Mouse (Mus musculus) stomach, postnatal 0 days (tissue): ENCODE measurements around the gene Ahsg. TPM values are rescaled to one million over a fixed set of nuclear protein-coding genes. Genes with fewer than 3 reads are reported as not detected.

Experiments
- ATAC-seq: fragments of 200-750 bp; cut with Nextera tagmentation; 2 replicates; pipeline ENCODE4 v1.8.0; 2017; ENCODE audit not compliant: low FRiP score, low TSS enrichment
- DNase-seq: peaks from one replicate; pipeline ENCODE4 v3.0.0-alpha.2; 2016; ENCODE audit warnings: low spot score
- H3K27ac ChIP-seq: fragments of 300-500 bp; sonication (generic); replicated peaks from 2 replicates; pipeline ENCODE4 v1.5.1; 2014; ENCODE audit warnings: mild to moderate bottlenecking, control low read depth
- H3K27me3 ChIP-seq: fragments of 300-500 bp; sonication (generic); 2 replicates; pipeline ENCODE4 v1.6.1; 2014; ENCODE audit warnings: low read length; ENCODE audit not compliant: control insufficient read depth, insufficient read depth
- H3K36me3 ChIP-seq: fragments of 300-500 bp; sonication (generic); 2 replicates; pipeline ENCODE4 v1.6.1; 2014; ENCODE audit warnings: low read length, mixed read lengths; ENCODE audit not compliant: control insufficient read depth, insufficient read depth
- H3K4me1 ChIP-seq: fragments of 300-500 bp; sonication (generic); replicated peaks from 2 replicates; pipeline ENCODE4 v1.6.1; 2014; ENCODE audit warnings: antibody characterized with exemption; ENCODE audit not compliant: control insufficient read depth, insufficient read depth
- H3K4me2 ChIP-seq: fragments of 300-500 bp; sonication (generic); replicated peaks from 2 replicates; pipeline ENCODE4 v1.6.1; 2014; ENCODE audit warnings: low read depth, mild to moderate bottlenecking, control low read depth, moderate library complexity
- H3K4me3 ChIP-seq: fragments of 300-500 bp; sonication (generic); 2 replicates; pipeline ENCODE4 v1.5.1; 2014; ENCODE audit warnings: low read depth, low read length, control low read depth
- H3K9ac ChIP-seq: fragments of 300-500 bp; sonication (generic); 2 replicates; pipeline ENCODE4 v1.6.1; 2014; ENCODE audit warnings: mild to moderate bottlenecking, low read length, control low read depth, mixed read lengths
- H3K9me3 ChIP-seq: fragments of 300-500 bp; sonication (generic); 2 replicates; pipeline ENCODE4 v1.6.1; 2016; ENCODE audit warnings: low read length; ENCODE audit not compliant: control insufficient read depth
- CTCF ChIP-seq: IDR thresholded peaks from 2 replicates; pipeline ENCODE4 v1.5.1; 2016; ENCODE audit warnings: antibody characterized with exemption, low read depth, mild to moderate bottlenecking, moderate library complexity
- EP300 ChIP-seq: optimal IDR thresholded peaks from 2 replicates; pipeline ENCODE3; 2016; ENCODE audit warnings: antibody characterized with exemption
- WGBS: fragments of 180-500 bp; shearing (Covaris S2); extraction: QIAGEN DNeasy Blood & Tissue Kit; methylation state at CpG from one replicate; pipeline ENCODE4 v1.1.7; 2014; 5-methylcytosine and 5-hydroxymethylcytosine counted together
- polyA plus RNA-seq: library from polyadenylated mRNA; unstranded; fragments of >200 nt; fragmentation: Nextera tagmentation; extraction: Ambion mirVana; gene quantifications from 2 replicates; pipeline ENCODE4 v1.2.1, GENCODE M21; 2015

Ahsg gene
- polyA plus RNA-seq, 1 experiment from 2014 or later = 29.1 TPM

DNA sequence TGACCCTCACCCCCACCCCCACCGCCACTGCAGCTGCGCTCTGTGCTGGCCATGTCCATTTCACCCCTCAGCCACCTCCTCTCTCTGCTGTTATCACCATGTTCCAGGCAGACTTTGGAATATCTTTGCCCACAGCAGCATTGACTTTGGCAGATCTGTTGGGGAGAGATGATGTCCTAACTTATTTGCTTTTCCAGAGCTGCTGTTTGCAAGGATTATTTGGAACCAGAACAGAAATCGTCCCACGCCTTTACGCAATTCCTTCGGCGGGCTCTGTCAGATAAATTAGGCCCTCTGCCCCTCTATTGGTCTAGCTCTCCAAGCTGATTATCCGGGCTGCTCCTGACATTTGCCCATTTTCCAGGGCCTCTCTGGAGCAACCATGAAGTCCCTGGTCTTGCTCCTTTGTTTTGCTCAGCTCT is 667 bp downstream of the Ahsg start:
- no peak for TF ChIP-seq CTCF
- TF ChIP-seq EP300 = no peak
- DNase-seq (no peak), ATAC-seq (no peak)
- Histone ChIP-seq H3K9ac (no peak overlapping the region), H3K27me3 (no peaks in the 10 kb centered on the region), H3K4me2 (no peak overlapping the region), H3K27ac (no peak overlapping the region), H3K9me3 (no peaks in the 10 kb centered on the region), H3K4me1 (no peaks in the 10 kb centered on the region), H3K36me3 (no peaks in the 10 kb centered on the region), H3K4me3 (no peak overlapping the region)
- 79% methylated on average over 8 of the region's 8 CpGs for WGBS

DNA sequence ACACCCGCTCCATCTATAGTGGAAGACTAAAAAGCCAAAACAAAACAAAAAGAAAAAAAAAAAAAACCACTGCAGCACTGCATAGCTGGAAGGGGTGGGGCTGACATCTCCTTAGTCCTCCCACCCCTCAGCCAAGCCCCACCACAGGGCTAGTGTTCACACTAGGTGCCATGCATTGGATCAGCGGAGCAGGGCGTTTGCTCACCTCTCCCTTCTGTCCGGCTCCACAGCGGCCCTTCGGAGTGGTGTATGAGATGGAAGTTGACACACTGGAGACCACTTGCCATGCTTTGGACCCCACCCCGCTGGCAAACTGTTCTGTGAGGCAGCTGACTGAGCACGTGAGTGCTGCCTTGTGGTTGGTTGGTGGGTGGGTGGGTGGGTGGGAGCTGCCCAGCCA is 3.0 kb downstream of the Ahsg start:
- TF ChIP-seq CTCF (no peak), EP300 (no peak)
- H3K9me3 ChIP-seq = no peaks in the 10 kb centered on the region
- H3K4me2 ChIP-seq = no peak overlapping the region
- H3K4me3 ChIP-seq = no peak overlapping the region
- no peak overlapping the region for H3K9ac ChIP-seq
- H3K4me1 ChIP-seq = no peaks in the 10 kb centered on the region
- H3K27me3 ChIP-seq = no peaks in the 10 kb centered on the region
- H3K36me3 ChIP-seq = no peaks in the 10 kb centered on the region
- no peak overlapping the region for H3K27ac ChIP-seq
- no peak for DNase-seq
- ATAC-seq = no peak
- WGBS = 67% methylated on average over 7 of the region's 8 CpGs

DNA sequence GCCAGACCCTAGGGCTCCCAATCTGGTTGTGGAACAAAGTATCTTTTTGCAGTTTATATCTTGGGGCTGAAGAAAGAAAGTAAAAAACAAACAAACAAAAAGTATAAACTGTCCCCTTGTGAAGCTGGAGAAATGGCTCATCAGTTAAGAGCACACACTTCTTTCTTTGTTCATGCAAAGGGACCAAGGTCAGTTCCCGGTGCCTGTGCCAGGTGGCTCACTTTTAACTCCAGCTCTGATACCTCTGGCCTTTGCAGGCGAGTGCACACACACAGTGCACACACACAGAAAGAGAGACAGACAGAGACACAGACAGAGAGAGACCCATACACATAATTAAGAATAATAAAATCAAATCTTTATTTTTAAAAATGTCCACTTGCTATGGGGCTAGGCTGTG is 5.5 kb downstream of the Ahsg start:
- ATAC-seq (no peak), DNase-seq (no peak)
- no peaks in the 10 kb centered on the region for H3K27me3 ChIP-seq
- H3K4me2 ChIP-seq = no peak overlapping the region
- no peaks in the 10 kb centered on the region for H3K36me3 ChIP-seq
- TF ChIP-seq EP300 (no peak), CTCF (no peak)
- H3K9me3 ChIP-seq = no peaks in the 10 kb centered on the region
- 60% methylated on average over 2 of the region's 2 CpGs for WGBS
- H3K4me3 ChIP-seq = no peak overlapping the region
- no peak overlapping the region for H3K9ac ChIP-seq
- H3K27ac ChIP-seq = no peak overlapping the region
- H3K4me1 ChIP-seq = no peaks in the 10 kb centered on the region

- H3K4me3 ChIP-seq = no peak overlapping the region
- 54% methylated on average over 5 of the region's 5 CpGs for WGBS
- ATAC-seq (no peak), DNase-seq (no peak)
- H3K4me1 ChIP-seq = no peaks in the 10 kb centered on the region
- H3K36me3 ChIP-seq = no peaks in the 10 kb centered on the region
- no peak for TF ChIP-seq CTCF
- H3K4me2 ChIP-seq = no peak overlapping the region
- no peaks in the 10 kb centered on the region for H3K27me3 ChIP-seq
- H3K9me3 ChIP-seq = no peaks in the 10 kb centered on the region
- H3K9ac ChIP-seq = no peak overlapping the region
- H3K27ac ChIP-seq = no peak overlapping the region
Measured at GRCm38 (mm10) chr16:22899346-22899745, 8.3 kb downstream of the Ahsg start.

DNA sequence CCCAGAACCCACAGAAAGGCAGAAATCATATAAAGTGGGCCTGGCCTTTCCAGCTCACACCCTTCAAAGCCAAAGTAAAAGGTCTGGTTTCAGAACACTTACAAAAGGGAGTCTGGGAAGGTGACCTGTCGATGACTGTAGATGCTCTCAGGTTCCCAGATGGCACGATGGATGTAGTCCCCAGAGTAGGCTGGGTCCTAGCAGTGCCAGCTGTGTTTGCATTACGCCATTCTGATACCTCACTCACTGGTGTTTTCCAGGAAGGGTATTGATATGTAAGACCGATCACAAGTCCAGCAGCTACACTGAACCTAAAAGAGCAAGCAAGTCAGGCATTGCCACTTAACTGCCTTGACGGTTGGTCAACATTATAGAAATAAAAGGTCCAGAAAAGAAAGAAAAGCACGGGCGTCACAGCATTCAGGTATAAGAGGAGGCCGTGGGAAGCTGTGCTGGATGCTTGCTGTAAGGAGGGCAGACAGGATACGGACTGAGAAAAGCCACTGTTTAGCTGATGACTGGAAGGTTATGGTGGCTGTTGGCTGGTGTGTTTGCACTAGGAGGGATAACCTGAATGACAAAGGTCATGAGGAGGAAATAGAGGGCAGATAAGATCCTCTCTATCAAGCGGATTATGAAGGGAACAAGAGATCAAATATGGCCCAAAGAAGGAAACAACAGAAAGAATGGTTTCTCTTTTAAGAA is 8.9 kb downstream of the Ahsg start:
- no peak overlapping the region for H3K4me2 ChIP-seq
- no peak overlapping the region for H3K9ac ChIP-seq
- DNase-seq = no peak
- no peaks in the 10 kb centered on the region for H3K27me3 ChIP-seq
- WGBS = 61% methylated on average over 10 of the region's 10 CpGs
- ATAC-seq = no peak
- no peaks in the 10 kb centered on the region for H3K36me3 ChIP-seq
- H3K4me3 ChIP-seq = no peak overlapping the region
- no peak overlapping the region for H3K27ac ChIP-seq
- H3K4me1 ChIP-seq = no peaks in the 10 kb centered on the region
- TF ChIP-seq CTCF = no peak
- TF ChIP-seq EP300 = no peak
- no peaks in the 10 kb centered on the region for H3K9me3 ChIP-seq

- DNase-seq (no peak), ATAC-seq (no peak)
- H3K36me3 ChIP-seq = no peaks in the 10 kb centered on the region
Measured at GRCm38 (mm10) chr16:22901326-22901725, 10.2 kb downstream of the Ahsg start.

More at GRCm38 (mm10) chr16:22901326-22901725, 10.2 kb downstream of the Ahsg start:
- Histone ChIP-seq H3K4me3 (no peak overlapping the region), H3K4me1 (no peaks in the 10 kb centered on the region), H3K27me3 (no peaks in the 10 kb centered on the region), H3K9ac (no peak overlapping the region), H3K27ac (no peak overlapping the region), H3K9me3 (no peaks in the 10 kb centered on the region), H3K4me2 (no peak overlapping the region)
- TF ChIP-seq CTCF (no peak), EP300 (no peak)
- 46% methylated on average over 3 of the region's 3 CpGs for WGBS
